Mouse (Mus musculus) c-Kit-positive CD71-positive TER-119-positive erythroid progenitor cells, embryonic 14.5 days (primary cell): ENCODE data around the gene Tgfbi.

Source experiments
- DNase-seq: peaks from one replicate; pipeline ENCODE4 v3.0.0-alpha.2; 2013; ENCODE audit warnings: low spot score

Gene Tgfbi

GRCm38 (mm10) chr13:56597831-56598612 lies 11.3 kb upstream of the Tgfbi start:
- no peak for DNase-seq

DNA sequence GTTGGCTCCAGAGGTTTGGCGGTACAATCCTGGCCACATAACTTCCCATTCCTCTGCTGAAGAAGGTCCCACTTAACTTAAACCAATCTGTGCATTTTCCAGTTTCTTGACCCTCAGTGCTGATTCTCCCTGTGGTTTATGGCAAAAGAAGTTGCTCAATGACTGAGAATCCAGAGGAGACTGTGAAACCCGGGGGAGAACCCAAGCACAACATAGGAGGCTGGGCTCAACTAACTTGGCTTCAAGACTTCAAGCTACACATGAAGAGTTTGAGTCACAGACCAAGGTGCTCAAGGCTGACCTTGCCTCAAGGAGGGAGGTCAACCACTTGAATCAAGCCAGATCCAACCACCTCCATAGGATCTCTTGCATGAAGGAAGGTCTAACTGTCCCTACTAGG lies 9.8 kb upstream of the Tgfbi start:
- DNase-seq: no peak

DNA sequence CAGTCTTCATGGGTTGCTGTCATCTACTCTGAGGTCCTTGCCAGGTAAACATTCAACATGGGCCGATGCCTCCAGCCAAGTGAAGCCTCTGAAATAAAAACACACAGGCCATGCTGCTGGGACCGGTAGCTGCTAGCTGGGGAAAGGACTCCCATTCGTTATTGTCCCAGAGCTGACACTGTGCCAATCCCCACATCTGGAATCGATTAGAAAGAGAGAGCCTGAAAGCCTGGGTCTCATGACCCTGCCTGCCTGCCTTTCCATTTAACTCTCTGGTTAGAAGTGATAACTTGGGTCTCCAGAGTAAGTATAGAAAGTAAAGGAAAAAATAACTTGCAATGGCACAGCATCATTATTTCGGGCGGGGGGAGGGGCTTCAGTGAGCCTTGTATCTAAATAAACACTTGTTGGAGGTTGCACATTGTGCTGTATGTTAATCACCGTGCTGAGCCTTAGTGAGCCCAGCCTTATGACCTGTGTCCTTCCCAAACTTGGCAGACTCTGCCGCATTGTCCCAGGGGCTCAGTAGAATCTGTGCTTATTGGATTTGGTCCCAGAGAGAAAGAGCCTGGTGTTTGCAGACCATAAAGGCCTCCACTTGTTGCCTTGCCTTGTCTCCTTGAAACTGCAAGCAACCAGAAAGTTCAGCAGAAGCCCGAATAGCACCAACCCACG lies 9.0 kb upstream of the Tgfbi start:
- no peak for DNase-seq

DNA sequence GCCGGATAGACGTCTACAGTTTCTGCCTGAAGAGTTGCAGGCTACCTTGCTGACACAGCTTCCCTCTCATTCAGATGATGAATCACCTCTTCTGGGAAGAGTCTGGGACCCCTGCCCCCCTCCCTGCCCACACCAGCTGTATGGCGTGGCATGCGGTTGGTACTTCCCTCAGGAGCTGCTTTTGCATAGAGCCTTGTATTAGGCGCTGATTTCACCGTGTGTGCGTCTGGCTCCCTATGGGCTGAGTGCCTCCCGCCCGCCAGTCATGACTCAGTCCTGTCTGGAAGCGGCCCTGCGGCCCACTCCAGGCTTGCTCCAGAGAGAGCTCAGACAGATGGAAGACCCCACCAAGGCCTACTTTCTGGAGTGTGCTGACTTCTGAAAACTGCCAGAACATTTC lies 8.1 kb upstream of the Tgfbi start:
- no peak for DNase-seq

GRCm38 (mm10) chr13:56605503-56605902 lies 3.8 kb upstream of the Tgfbi start:
- no peak for DNase-seq

GRCm38 (mm10) chr13:56606724-56607123 lies 2.6 kb upstream of the Tgfbi start:
- DNase-seq: no peak

DNA sequence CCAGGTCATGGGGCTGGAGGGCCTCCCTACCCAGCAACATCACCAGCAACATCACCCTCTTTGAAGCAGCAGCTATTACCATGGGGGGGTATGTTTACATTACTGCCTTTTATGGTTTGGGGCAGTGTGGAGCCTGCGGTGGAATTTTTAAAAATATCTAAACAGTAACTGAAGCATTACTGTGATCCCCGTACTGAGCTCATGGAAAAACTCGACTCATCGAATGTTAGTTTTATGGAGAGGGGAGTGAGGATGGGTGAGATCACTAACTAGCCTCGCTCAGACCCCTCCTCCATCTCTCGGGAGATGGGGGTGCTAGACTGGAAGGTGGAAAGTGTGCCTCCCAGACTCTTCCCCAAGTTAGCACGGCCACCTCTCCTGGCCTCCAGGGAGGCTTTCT lies 2.1 kb upstream of the Tgfbi start:
- DNase-seq: no peak

- no peak for DNase-seq
Observed at GRCm38 (mm10) chr13:56607846-56608245, 1.5 kb upstream of the Tgfbi start.

- DNase-seq: no peak
Observed at GRCm38 (mm10) chr13:56611129-56611528, 1.8 kb downstream of the Tgfbi start.

DNA sequence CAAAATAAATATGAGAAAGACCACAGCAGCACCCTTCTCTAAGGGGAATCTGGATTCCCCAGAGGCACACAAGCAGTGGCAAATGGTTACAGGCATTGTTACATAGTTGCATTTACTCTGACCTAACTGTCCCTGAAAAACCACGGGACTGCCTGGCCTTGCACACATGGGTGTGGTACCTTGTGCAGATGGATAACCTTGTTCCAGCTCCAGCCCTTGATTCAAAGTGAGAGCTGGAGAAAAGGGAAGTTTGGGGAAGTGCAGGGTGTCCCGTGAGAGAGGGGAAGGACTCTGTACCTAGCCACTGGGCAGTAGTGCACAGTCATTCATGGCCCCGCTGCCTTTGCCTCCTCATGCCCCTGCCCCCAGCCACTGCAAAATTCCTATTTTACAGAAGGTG lies 2.4 kb downstream of the Tgfbi start:
- DNase-seq: no peak

GRCm38 (mm10) chr13:56612331-56612730 lies 3.0 kb downstream of the Tgfbi start:
- DNase-seq: no peak

- DNase-seq: no peak
Observed at GRCm38 (mm10) chr13:56613366-56613998, 4.2 kb downstream of the Tgfbi start.

- no peak for DNase-seq
Observed at GRCm38 (mm10) chr13:56614768-56615167, 5.4 kb downstream of the Tgfbi start.

DNA sequence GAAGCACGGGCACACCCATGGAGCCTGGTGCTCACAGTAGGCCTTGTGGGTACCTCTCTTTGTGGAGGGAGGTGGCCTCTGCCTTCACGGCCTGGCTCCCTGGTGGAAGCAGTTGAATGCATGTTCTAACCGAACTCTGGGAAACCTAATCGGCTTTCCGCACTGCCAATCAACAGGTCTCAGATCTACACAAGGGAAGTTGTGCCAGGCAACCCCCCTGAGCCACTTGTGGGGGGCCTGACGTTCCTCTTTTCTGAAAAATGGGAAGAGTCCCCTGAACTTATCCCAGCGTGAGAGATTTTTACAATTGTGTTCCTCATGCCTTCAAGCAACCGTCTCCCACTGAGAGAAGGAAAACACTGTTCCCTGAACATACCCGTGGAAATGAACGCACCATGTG lies 5.9 kb downstream of the Tgfbi start:
- DNase-seq: no peak

- DNase-seq: no peak
Observed at GRCm38 (mm10) chr13:56615864-56616263, 6.5 kb downstream of the Tgfbi start.

GRCm38 (mm10) chr13:56616386-56616785 lies 7.1 kb downstream of the Tgfbi start:
- no peak for DNase-seq

DNA sequence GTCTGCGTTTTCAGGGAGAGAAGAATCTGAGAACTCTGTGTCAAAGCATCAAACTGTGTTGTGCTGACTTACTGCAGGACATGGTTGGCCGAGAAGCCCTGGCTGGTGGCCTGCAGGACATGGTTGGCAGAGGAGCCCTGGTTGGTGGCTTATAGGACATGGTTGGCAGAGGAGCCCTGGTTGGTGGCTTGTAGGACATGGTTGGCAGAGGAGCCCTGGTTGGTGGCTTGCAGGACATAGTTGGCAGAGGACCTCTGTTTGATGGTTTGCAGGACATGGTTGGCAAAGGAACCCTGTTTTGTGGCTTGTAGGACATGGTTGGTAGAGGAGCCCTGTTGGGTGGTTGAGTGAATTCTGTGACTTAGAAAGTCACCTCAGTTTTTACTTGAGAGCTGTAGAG lies 7.9 kb downstream of the Tgfbi start:
- DNase-seq: no peak

GRCm38 (mm10) chr13:56622201-56622757 lies 13.0 kb downstream of the Tgfbi start:
- DNase-seq: no peak

DNA sequence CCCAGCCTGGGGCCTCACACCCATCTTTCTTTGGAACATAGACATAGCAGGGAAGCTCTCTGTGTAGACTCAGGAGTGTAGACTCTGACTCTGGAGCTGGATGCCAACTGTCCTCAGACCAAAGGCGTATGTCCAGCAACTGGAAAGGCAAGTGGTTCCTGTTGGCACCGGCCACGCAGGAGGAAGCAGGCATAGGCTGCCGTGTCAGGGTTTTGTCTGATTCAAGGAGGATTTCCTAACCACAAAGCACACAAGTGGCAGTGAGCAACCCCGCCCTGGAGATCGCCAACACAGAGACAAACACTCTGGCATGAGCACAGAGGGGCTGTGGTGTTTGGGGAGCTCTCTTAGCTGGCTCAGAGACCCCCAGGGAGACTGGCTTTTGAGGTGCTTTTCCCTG lies 17.2 kb downstream of the Tgfbi start:
- DNase-seq: no peak

- DNase-seq: no peak
Observed at GRCm38 (mm10) chr13:56630081-56630480, 20.8 kb downstream of the Tgfbi start.

GRCm38 (mm10) chr13:56630552-56630951 lies 21.2 kb downstream of the Tgfbi start:
- no peak for DNase-seq

- no peak for DNase-seq
Observed at GRCm38 (mm10) chr13:56631332-56631731, 22.0 kb downstream of the Tgfbi start.

- DNase-seq: no peak
Observed at GRCm38 (mm10) chr13:56634139-56634615, 24.9 kb downstream of the Tgfbi start.
